Mouse (Mus musculus) testis, adult 2 months (tissue): ENCODE results near the gene Suclg1. TPM values are rescaled to one million over a fixed set of nuclear protein-coding genes. Genes with fewer than 3 reads are reported as not detected.
A peak's percentile ranks its signal among the peaks of the same experiment; 100 is the strongest.

Source experiments
- H3K27ac ChIP-seq: fragments of 200-500 bp; 2 replicates; pipeline ENCODE4 v1.5.1; 2012; ENCODE audit warnings: low read depth, low read length; ENCODE audit not compliant: control insufficient read depth, insufficient read depth
- H3K27me3 ChIP-seq: fragments of 200-500 bp; 2 replicates; pipeline ENCODE4 v1.6.1; 2012; ENCODE audit warnings: mild to moderate bottlenecking, low read length, moderate library complexity; ENCODE audit not compliant: control insufficient read depth, insufficient read depth
- H3K36me3 ChIP-seq: fragments of 200-500 bp; 2 replicates; pipeline ENCODE4 v1.6.1; 2012; ENCODE audit warnings: mild to moderate bottlenecking, low read length; ENCODE audit not compliant: control insufficient read depth, insufficient read depth
- H3K4me1 ChIP-seq: fragments of 200-500 bp; 2 replicates; pipeline ENCODE4 v1.6.1; 2012; ENCODE audit warnings: low read length; ENCODE audit not compliant: control insufficient read depth, insufficient read depth
- H3K4me3 ChIP-seq: fragments of 200-500 bp; 2 replicates; pipeline ENCODE4 v1.5.1; 2012; ENCODE audit warnings: low read depth, mild to moderate bottlenecking, low read length, moderate library complexity, mixed read lengths; ENCODE audit not compliant: control insufficient read depth
- CTCF ChIP-seq: fragments of 200-500 bp; IDR thresholded peaks from 2 replicates; pipeline ENCODE4 v1.5.1; 2012; ENCODE audit warnings: low read depth, mild to moderate bottlenecking, inconsistent platforms, low read length, moderate library complexity; ENCODE audit not compliant: control insufficient read depth, insufficient read depth, insufficient replicate concordance
- POLR2A ChIP-seq: fragments of 200-500 bp; IDR thresholded peaks from 2 replicates; pipeline ENCODE4 v1.6.1; 2012; ENCODE audit warnings: low read depth, mild to moderate bottlenecking, inconsistent platforms, low read length, moderate library complexity; ENCODE audit not compliant: control insufficient read depth
- polyA plus RNA-seq: library from polyadenylated mRNA; depleted of rRNA; stranded (reverse); fragments of >200 nt; gene quantifications from 2 replicates; pipeline ENCODE4 v1.2.3, GENCODE M21; 2012; rRNA removed

Suclg1 gene
- polyA plus RNA-seq, 1 experiment, result 112 TPM

DNA sequence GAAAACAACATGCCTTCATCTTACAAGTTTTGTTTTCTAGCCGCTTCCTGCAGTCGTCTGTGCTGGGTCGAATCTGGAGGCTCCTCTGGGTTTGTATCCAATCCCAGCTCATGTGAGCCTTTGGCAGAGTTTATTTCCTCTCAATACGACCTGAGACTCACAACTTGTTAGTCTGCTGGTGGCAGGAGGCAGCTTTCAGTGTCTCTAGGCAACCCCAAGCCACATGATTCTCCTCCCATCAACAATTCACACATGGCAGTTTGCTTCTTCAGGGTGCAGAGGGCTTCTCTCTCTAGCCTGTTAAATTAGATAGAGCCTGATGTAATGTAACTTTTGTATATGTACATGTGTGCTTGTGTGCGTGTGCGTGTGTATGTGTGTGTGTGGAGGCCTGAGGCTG, 58.7 kb downstream of the Suclg1 start:
- Histone ChIP-seq H3K27me3 (no peaks in the 10 kb centered on the region), H3K27ac (no peak overlapping the region), H3K4me1 (no peaks in the 10 kb centered on the region), H3K36me3 (no peaks in the 10 kb centered on the region), H3K4me3 (no peak overlapping the region)
- TF ChIP-seq POLR2A (no peak), CTCF (no peak)

- no peak overlapping the region for H3K4me3 ChIP-seq
- no peak for TF ChIP-seq CTCF
- TF ChIP-seq POLR2A, result no peak
- H3K27me3 ChIP-seq, result no peaks in the 10 kb centered on the region
- H3K27ac ChIP-seq, result no peak overlapping the region
- no peaks in the 10 kb centered on the region for H3K4me1 ChIP-seq
- no peaks in the 10 kb centered on the region for H3K36me3 ChIP-seq
Observed at GRCm38 (mm10) chr6:73308685-73309520, 60.7 kb downstream of the Suclg1 start.

DNA sequence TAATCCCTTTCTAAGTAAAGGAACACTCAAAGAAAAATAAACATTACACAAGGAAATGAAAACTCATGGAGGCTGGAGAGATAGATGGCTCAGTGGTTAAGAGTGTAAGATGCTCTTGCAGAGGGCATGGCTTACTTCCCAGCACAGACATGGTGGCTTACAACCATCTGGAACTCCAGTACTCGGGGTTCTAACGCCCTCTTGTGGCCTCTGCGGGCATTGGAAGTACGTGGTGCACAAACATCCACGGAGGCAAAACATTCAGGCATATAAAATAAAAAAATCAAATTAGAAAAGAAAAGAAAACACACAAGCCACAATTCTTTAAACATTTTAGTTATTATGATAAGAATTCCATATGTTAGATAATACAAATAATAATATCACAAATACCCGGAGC, 63.2 kb downstream of the Suclg1 start:
- H3K27me3 ChIP-seq, result no peaks in the 10 kb centered on the region
- H3K4me1 ChIP-seq, result peaks cover 11% of the 10 kb centered on the region
- no peak overlapping the region for H3K27ac ChIP-seq
- no peaks in the 10 kb centered on the region for H3K36me3 ChIP-seq
- TF ChIP-seq POLR2A (no peak), CTCF (peak; percentile 45; the same call in 1 of the 2 replicates)
- no peak overlapping the region for H3K4me3 ChIP-seq

DNA sequence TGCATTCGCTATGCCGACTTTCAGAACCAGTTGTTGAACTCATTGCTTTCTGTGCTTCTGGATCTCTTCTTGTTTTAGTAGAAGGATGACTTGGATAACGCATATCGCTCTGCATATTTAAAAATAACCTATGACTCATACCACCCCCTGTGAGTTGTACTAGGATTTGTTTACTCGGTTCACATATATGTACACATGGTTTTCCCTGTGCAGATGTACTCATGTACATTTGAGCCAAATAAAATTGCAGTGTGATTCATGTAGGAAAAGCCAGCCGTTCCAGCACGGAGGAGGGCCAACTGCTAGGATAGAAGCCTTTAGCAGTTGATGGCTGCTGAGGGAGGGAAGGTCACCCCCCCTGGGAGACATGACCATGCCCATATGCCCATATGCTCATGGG, 63.6 kb downstream of the Suclg1 start:
- peaks cover 11% of the 10 kb centered on the region for H3K4me1 ChIP-seq
- no peaks in the 10 kb centered on the region for H3K27me3 ChIP-seq
- H3K36me3 ChIP-seq, result no peaks in the 10 kb centered on the region
- no peak overlapping the region for H3K27ac ChIP-seq
- no peak overlapping the region for H3K4me3 ChIP-seq
- TF ChIP-seq CTCF, result no peak
- TF ChIP-seq POLR2A, result no peak

DNA sequence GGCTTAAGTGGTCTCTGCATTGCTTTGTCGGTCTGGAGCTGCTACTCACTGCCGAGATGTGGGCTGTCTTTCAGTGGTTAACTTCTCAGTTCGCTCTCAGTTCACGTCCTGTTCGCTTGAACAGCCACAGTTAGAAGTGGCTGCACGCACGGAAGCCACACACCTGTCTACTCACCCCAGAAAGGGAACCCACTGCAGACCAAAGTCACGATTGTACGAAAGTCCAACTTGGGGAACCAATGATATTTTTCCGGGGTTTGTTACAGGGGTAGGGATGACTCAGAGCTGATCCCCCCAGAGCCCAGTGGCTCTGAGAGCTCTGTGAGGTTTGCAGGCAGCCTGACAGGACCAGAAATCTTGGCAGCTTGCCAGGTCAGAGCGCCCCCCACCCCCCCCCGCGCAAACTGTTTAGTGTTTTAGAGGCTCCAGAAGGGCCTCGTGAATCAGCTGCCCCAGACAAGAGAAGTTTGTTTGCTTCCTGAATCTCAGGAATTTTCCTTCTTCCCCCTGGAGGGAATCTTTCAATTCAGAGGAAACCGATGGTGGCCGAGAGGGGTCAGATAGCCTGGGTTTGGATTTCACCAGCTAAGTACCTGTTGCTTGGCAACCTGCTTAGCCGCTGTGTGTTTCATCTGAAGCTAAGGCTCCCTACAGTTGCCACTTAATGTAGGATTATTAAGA, 66.9 kb downstream of the Suclg1 start:
- Histone ChIP-seq H3K36me3 (no peaks in the 10 kb centered on the region), H3K4me3 (peak overlapping the region; percentile 63), H3K27me3 (no peaks in the 10 kb centered on the region), H3K27ac (peak overlapping the region; percentile 43; the same call in 1 of the 2 replicates), H3K4me1 (peaks cover 11% of the 10 kb centered on the region)
- TF ChIP-seq CTCF, result no peak
- no peak for TF ChIP-seq POLR2A

- no peaks in the 10 kb centered on the region for H3K27me3 ChIP-seq
- H3K36me3 ChIP-seq, result no peaks in the 10 kb centered on the region
- no peak overlapping the region for H3K27ac ChIP-seq
- H3K4me3 ChIP-seq, result no peak overlapping the region
- no peaks in the 10 kb centered on the region for H3K4me1 ChIP-seq
- TF ChIP-seq CTCF, result no peak
- no peak for TF ChIP-seq POLR2A
Observed at GRCm38 (mm10) chr6:73322306-73322705, 74.1 kb downstream of the Suclg1 start.

Other genes with a start within 250 kb of the Suclg1 start
- gene Dnah6, start 26.7 kb upstream of the Suclg1 start, polyA plus RNA-seq, result 9.0 and 9.9 TPM in 2 replicates
- gene 4931417E11Rik, start 221.3 kb downstream of the Suclg1 start, polyA plus RNA-seq, result 134 and 149 TPM in 2 replicates